Mouse (Mus musculus) limb, embryonic 14.5 days (tissue): ENCODE results near the gene Ppp1r27. TPM values are rescaled to one million over a fixed set of nuclear protein-coding genes. Genes with fewer than 3 reads are reported as not detected.

Source experiments
- ATAC-seq: fragments of 200-750 bp; cut with Nextera tagmentation; 2 replicates; pipeline ENCODE4 v1.8.0; 2017; ENCODE audit warnings: low read depth, moderate number of reproducible peaks, moderate TSS enrichment; ENCODE audit not compliant: low FRiP score
- DNase-seq: peaks from one replicate; pipeline ENCODE4 v3.0.0-alpha.2; 2015; ENCODE audit warnings: low spot score
- H3K27ac ChIP-seq: fragments of 300-500 bp; sonication (generic); replicated peaks from 2 replicates; pipeline ENCODE4 v1.5.1; 2014; ENCODE audit warnings: low read depth, mild to moderate bottlenecking, low read length, moderate library complexity, mixed read lengths
- H3K27me3 ChIP-seq: fragments of 300-500 bp; sonication (generic); 2 replicates; pipeline ENCODE4 v1.6.1; 2014; ENCODE audit warnings: low read length, mixed read lengths; ENCODE audit not compliant: control insufficient read depth, insufficient read depth
- H3K36me3 ChIP-seq: fragments of 300-500 bp; sonication (generic); 2 replicates; pipeline ENCODE4 v1.6.1; 2014; ENCODE audit warnings: mild to moderate bottlenecking, low read length, moderate library complexity, mixed read lengths; ENCODE audit not compliant: control insufficient read depth, insufficient read depth
- H3K4me1 ChIP-seq: fragments of 300-500 bp; sonication (generic); 2 replicates; pipeline ENCODE4 v1.6.1; 2014; ENCODE audit warnings: antibody characterized with exemption, low read length, mixed read lengths; ENCODE audit not compliant: control insufficient read depth, insufficient read depth
- H3K4me2 ChIP-seq: fragments of 300-500 bp; sonication (generic); replicated peaks from 2 replicates; pipeline ENCODE4 v1.6.1; 2014; ENCODE audit warnings: low read depth, mild to moderate bottlenecking, low read length, moderate library complexity; ENCODE audit not compliant: severe bottlenecking
- H3K4me3 ChIP-seq: fragments of 300-500 bp; sonication (generic); replicated peaks from 2 replicates; pipeline ENCODE4 v1.5.1; 2014; ENCODE audit warnings: low read length
- H3K9ac ChIP-seq: fragments of 300-500 bp; sonication (generic); 2 replicates; pipeline ENCODE4 v1.6.1; 2014; ENCODE audit warnings: mild to moderate bottlenecking, low read depth, low read length, moderate library complexity; ENCODE audit not compliant: severe bottlenecking
- H3K9me3 ChIP-seq: fragments of 300-500 bp; sonication (generic); 2 replicates; pipeline ENCODE4 v1.6.1; 2016; ENCODE audit warnings: low read length; ENCODE audit not compliant: control insufficient read depth
- POLR2A ChIP-seq: fragments of 200-500 bp; IDR thresholded peaks from 2 replicates; pipeline ENCODE4 v1.8.0; 2012; ENCODE audit warnings: inconsistent platforms, mild to moderate bottlenecking, moderate library complexity, borderline replicate concordance; ENCODE audit not compliant: insufficient read depth, insufficient read length; ENCODE audit errors: extremely low read depth
- WGBS: fragments of 180-500 bp; shearing (Covaris S2); extraction: QIAGEN DNeasy Blood & Tissue Kit; methylation state at CpG from one replicate; pipeline ENCODE4 v1.1.7; 2014; 5-methylcytosine and 5-hydroxymethylcytosine counted together
- polyA plus RNA-seq, 2 experiments: library from polyadenylated mRNA; depleted of rRNA in 1 of 2; stranded (reverse) in 1 of 2; unstranded in 1 of 2; fragments of >200 nt; fragmentation: Nextera tagmentation in 1 of 2; extraction: Ambion mirVana in 1 of 2; gene quantifications; 2 replicates each; pipeline versions ENCODE4 v1.2.1 to v1.2.3; 2012 to 2014

Gene Ppp1r27
- polyA plus RNA-seq, 2 experiments: 3.3 to 3.7 TPM

DNA sequence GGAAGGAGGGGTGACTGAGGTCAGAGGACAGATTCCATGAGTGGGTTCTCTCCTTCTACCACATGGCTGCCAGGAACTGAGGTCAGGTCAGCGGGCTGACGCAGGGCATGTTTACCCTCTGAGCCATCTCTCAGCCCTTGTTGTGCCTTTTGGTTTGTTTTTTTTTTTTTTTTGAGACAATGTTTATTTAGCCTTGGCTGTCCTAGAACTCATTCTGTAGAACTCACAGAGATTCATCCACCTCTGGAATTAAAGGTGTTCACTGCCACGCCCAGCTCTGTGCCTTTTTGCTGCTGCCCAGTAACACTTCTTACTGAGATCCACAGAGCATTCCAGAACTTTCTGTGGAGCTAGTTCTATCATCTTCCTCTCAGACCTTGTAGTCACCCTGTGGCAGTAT lies 45.3 kb downstream of the Ppp1r27 start:
- Histone ChIP-seq H3K36me3 (no peaks in the 10 kb centered on the region), H3K27me3 (no peaks in the 10 kb centered on the region), H3K4me2 (no peak overlapping the region), H3K9ac (no peak overlapping the region), H3K4me3 (no peak overlapping the region), H3K4me1 (no peaks in the 10 kb centered on the region), H3K9me3 (no peaks in the 10 kb centered on the region), H3K27ac (no peak overlapping the region)
- TF ChIP-seq POLR2A: no peak
- 89% methylated on average over 3 of the region's 3 CpGs for WGBS
- ATAC-seq (no peak), DNase-seq (no peak)

DNA sequence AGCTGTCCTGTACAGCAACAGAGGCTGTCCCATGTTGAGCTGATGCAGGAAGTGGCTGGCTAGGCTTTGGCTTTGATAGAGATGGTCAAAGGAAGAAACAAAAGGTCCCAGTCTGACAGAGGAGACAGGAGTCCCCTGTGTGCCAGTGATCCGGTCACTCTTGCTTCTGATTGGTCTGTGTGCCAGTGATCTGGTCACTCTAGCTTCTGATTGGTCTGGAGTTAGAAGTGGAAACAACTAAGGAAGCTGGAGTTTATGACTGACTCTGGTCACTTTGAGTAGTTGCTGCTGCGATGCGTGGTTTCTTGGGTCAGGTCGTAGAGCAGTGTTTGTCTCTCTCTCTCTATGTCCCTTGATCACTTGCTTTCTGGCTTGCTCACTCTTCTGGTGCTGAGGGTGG lies 49.2 kb downstream of the Ppp1r27 start:
- no peak for ATAC-seq
- no peak for TF ChIP-seq POLR2A
- Histone ChIP-seq H3K27me3 (no peaks in the 10 kb centered on the region), H3K36me3 (peaks cover 25% of the 10 kb centered on the region), H3K9me3 (no peaks in the 10 kb centered on the region), H3K4me2 (no peak overlapping the region), H3K27ac (no peak overlapping the region), H3K4me3 (no peak overlapping the region), H3K4me1 (no peaks in the 10 kb centered on the region), H3K9ac (no peak overlapping the region)
- WGBS: 76% methylated on average over 4 of the region's 4 CpGs
- no peak for DNase-seq

DNA sequence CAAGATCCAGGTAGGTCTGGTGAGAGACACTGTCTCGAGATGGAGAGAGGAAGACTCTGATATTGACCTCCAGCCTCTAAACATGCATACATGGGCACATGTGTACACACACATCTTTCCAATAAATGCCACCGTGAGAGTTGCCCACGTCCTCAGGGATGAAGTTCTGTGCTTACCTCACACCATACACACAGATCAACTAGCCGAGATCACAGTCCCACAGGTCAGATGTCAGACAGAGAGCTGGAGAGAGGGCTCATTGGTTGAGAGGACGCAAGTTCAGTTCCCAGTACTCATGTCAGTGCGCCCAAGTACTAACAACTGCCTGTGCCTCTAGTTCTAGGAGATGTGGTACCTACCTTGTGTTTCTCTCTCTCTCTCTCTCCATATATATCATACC lies 49.9 kb downstream of the Ppp1r27 start:
- 57% methylated on average over 6 of the region's 6 CpGs for WGBS
- Histone ChIP-seq H3K9me3 (no peaks in the 10 kb centered on the region), H3K27me3 (no peaks in the 10 kb centered on the region), H3K4me1 (no peaks in the 10 kb centered on the region), H3K4me3 (no peak overlapping the region), H3K27ac (no peak overlapping the region), H3K36me3 (peaks cover 32% of the 10 kb centered on the region), H3K9ac (no peak overlapping the region), H3K4me2 (no peak overlapping the region)
- no peak for DNase-seq
- TF ChIP-seq POLR2A: no peak
- ATAC-seq: no peak

DNA sequence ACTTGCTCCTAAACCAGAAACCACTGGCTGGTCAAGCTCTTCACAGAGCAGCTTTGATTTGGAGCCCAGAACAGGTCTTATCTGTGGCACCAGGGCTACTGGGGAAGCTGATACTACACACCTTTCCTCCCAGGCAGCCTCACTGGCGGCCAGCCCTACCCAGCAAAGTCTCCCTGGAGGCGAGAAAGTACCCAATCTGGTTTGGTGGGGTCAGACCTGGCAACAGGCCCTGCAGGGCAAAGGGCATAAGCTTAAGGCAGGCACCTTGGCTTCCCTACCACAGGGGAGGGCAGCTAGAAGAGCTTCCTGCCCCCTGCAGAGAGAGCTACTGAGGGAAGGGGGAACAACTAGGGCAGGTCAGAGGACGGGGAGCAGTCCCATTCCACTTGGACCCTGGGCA lies 50.6 kb downstream of the Ppp1r27 start:
- DNase-seq: no peak
- no peak overlapping the region; the same call in 1 of the 2 replicates for H3K9ac ChIP-seq
- no peaks in the 10 kb centered on the region for H3K27me3 ChIP-seq
- no peak overlapping the region for H3K4me3 ChIP-seq
- ATAC-seq: no peak
- 24% methylated on average over 3 of the region's 3 CpGs for WGBS
- no peak overlapping the region for H3K27ac ChIP-seq
- H3K4me2 ChIP-seq: no peak overlapping the region
- peaks cover 39% of the 10 kb centered on the region for H3K36me3 ChIP-seq
- no peaks in the 10 kb centered on the region for H3K9me3 ChIP-seq
- TF ChIP-seq POLR2A: no peak
- H3K4me1 ChIP-seq: no peaks in the 10 kb centered on the region

Other genes starting within 250 kb of the Ppp1r27 start
Only the 30 nearest of the 34 such genes appear.
- 1,359 and 1,631 TPM in 2 replicates for gene Actg1, start 202.6 kb downstream of the Ppp1r27 start, polyA plus RNA-seq (2012; rRNA removed)
- 2,223 and 2,513 TPM in 2 replicates for gene Actg1, start 202.6 kb downstream of the Ppp1r27 start, polyA plus RNA-seq (2014; fragmentation: Nextera tagmentation; extraction: Ambion mirVana)
- gene Fscn2, start 189.6 kb downstream of the Ppp1r27 start, polyA plus RNA-seq (2012; rRNA removed): 0.32 and 0.36 TPM in 2 replicates
- 0.88 and 1.6 TPM in 2 replicates for gene Fscn2, start 189.6 kb downstream of the Ppp1r27 start, polyA plus RNA-seq (2014; fragmentation: Nextera tagmentation; extraction: Ambion mirVana)
- 45.0 and 64.7 TPM in 2 replicates for gene Faap100, start 172.4 kb downstream of the Ppp1r27 start, polyA plus RNA-seq (2012; rRNA removed)
- gene Faap100, start 172.4 kb downstream of the Ppp1r27 start, polyA plus RNA-seq (2014; fragmentation: Nextera tagmentation; extraction: Ambion mirVana): 33.9 and 42.0 TPM in 2 replicates
- 51.5 and 59.2 TPM in 2 replicates for gene Nploc4, start 113.4 kb downstream of the Ppp1r27 start, polyA plus RNA-seq (2012; rRNA removed)
- gene Nploc4, start 113.4 kb downstream of the Ppp1r27 start, polyA plus RNA-seq (2014; fragmentation: Nextera tagmentation; extraction: Ambion mirVana): 38.8 and 41.8 TPM in 2 replicates
- gene Tspan10, start 108.5 kb downstream of the Ppp1r27 start, polyA plus RNA-seq (2012; rRNA removed): 0.20 and 0.23 TPM in 2 replicates
- not detected in 2 replicates for gene Tspan10, start 108.5 kb downstream of the Ppp1r27 start, polyA plus RNA-seq (2014; fragmentation: Nextera tagmentation; extraction: Ambion mirVana)
- gene Pde6g, start 97.6 kb downstream of the Ppp1r27 start, polyA plus RNA-seq (2012; rRNA removed): 0.31 and 0.70 TPM in 2 replicates
- gene Pde6g, start 97.6 kb downstream of the Ppp1r27 start, polyA plus RNA-seq (2014; fragmentation: Nextera tagmentation; extraction: Ambion mirVana): not detected in 2 replicates
- gene Oxld1, start 93.1 kb downstream of the Ppp1r27 start, polyA plus RNA-seq (2012; rRNA removed): 12.3 and 14.7 TPM in 2 replicates
- 12.8 and 14.3 TPM in 2 replicates for gene Oxld1, start 93.1 kb downstream of the Ppp1r27 start, polyA plus RNA-seq (2014; fragmentation: Nextera tagmentation; extraction: Ambion mirVana)
- 42.1 and 43.0 TPM in 2 replicates for gene Ccdc137, start 93.0 kb downstream of the Ppp1r27 start, polyA plus RNA-seq (2012; rRNA removed)
- gene Ccdc137, start 93.0 kb downstream of the Ppp1r27 start, polyA plus RNA-seq (2014; fragmentation: Nextera tagmentation; extraction: Ambion mirVana): 29.2 TPM in 2 replicates
- 45.2 and 52.7 TPM in 2 replicates for gene Arl16, start 83.5 kb downstream of the Ppp1r27 start, polyA plus RNA-seq (2012; rRNA removed)
- gene Arl16, start 83.5 kb downstream of the Ppp1r27 start, polyA plus RNA-seq (2014; fragmentation: Nextera tagmentation; extraction: Ambion mirVana): 48.9 and 49.7 TPM in 2 replicates
- 87.0 and 101 TPM in 2 replicates for gene Mrpl12, start 66.5 kb downstream of the Ppp1r27 start, polyA plus RNA-seq (2012; rRNA removed)
- gene Mrpl12, start 66.5 kb downstream of the Ppp1r27 start, polyA plus RNA-seq (2014; fragmentation: Nextera tagmentation; extraction: Ambion mirVana): 127 and 142 TPM in 2 replicates
- gene Slc25a10, start 59.3 kb downstream of the Ppp1r27 start, polyA plus RNA-seq (2012; rRNA removed): 54.4 and 75.1 TPM in 2 replicates
- gene Slc25a10, start 59.3 kb downstream of the Ppp1r27 start, polyA plus RNA-seq (2014; fragmentation: Nextera tagmentation; extraction: Ambion mirVana): 44.1 and 44.4 TPM in 2 replicates
- 11.2 and 15.0 TPM in 2 replicates for gene Gcgr, start 20.4 kb downstream of the Ppp1r27 start, polyA plus RNA-seq (2012; rRNA removed)
- gene Gcgr, start 20.4 kb downstream of the Ppp1r27 start, polyA plus RNA-seq (2014; fragmentation: Nextera tagmentation; extraction: Ambion mirVana): 4.9 and 6.3 TPM in 2 replicates
- 203 and 265 TPM in 2 replicates for gene Mcrip1, start 1.4 kb downstream of the Ppp1r27 start, polyA plus RNA-seq (2012; rRNA removed)
- 271 and 274 TPM in 2 replicates for gene Mcrip1, start 1.4 kb downstream of the Ppp1r27 start, polyA plus RNA-seq (2014; fragmentation: Nextera tagmentation; extraction: Ambion mirVana)
- 569 and 645 TPM in 2 replicates for gene P4hb, start 22.1 kb upstream of the Ppp1r27 start, polyA plus RNA-seq (2012; rRNA removed)
- gene P4hb, start 22.1 kb upstream of the Ppp1r27 start, polyA plus RNA-seq (2014; fragmentation: Nextera tagmentation; extraction: Ambion mirVana): 968 and 988 TPM in 2 replicates
- 610 and 750 TPM in 2 replicates for gene Arhgdia, start 30.5 kb upstream of the Ppp1r27 start, polyA plus RNA-seq (2012; rRNA removed)
- 566 and 572 TPM in 2 replicates for gene Arhgdia, start 30.5 kb upstream of the Ppp1r27 start, polyA plus RNA-seq (2014; fragmentation: Nextera tagmentation; extraction: Ambion mirVana)
- gene Alyref, start 47.2 kb upstream of the Ppp1r27 start, polyA plus RNA-seq (2012; rRNA removed): 96.8 and 143 TPM in 2 replicates
- 478 TPM in 2 replicates for gene Alyref, start 47.2 kb upstream of the Ppp1r27 start, polyA plus RNA-seq (2014; fragmentation: Nextera tagmentation; extraction: Ambion mirVana)
- 190 and 205 TPM in 2 replicates for gene Anapc11, start 47.3 kb upstream of the Ppp1r27 start, polyA plus RNA-seq (2012; rRNA removed)
- 248 and 254 TPM in 2 replicates for gene Anapc11, start 47.3 kb upstream of the Ppp1r27 start, polyA plus RNA-seq (2014; fragmentation: Nextera tagmentation; extraction: Ambion mirVana)
- gene Npb, start 57.3 kb upstream of the Ppp1r27 start, polyA plus RNA-seq (2012; rRNA removed): 2.1 and 3.3 TPM in 2 replicates
- 2.1 and 2.7 TPM in 2 replicates for gene Npb, start 57.3 kb upstream of the Ppp1r27 start, polyA plus RNA-seq (2014; fragmentation: Nextera tagmentation; extraction: Ambion mirVana)
- gene Pcyt2, start 66.8 kb upstream of the Ppp1r27 start, polyA plus RNA-seq (2012; rRNA removed): 247 and 305 TPM in 2 replicates
- gene Pcyt2, start 66.8 kb upstream of the Ppp1r27 start, polyA plus RNA-seq (2014; fragmentation: Nextera tagmentation; extraction: Ambion mirVana): 101 and 119 TPM in 2 replicates
- gene Sirt7, start 74.1 kb upstream of the Ppp1r27 start, polyA plus RNA-seq (2012; rRNA removed): 43.7 and 47.0 TPM in 2 replicates
- gene Sirt7, start 74.1 kb upstream of the Ppp1r27 start, polyA plus RNA-seq (2014; fragmentation: Nextera tagmentation; extraction: Ambion mirVana): 27.5 and 28.9 TPM in 2 replicates
- gene Mafg, start 82.5 kb upstream of the Ppp1r27 start, polyA plus RNA-seq (2012; rRNA removed): 56.9 and 67.7 TPM in 2 replicates
- 26.1 and 30.5 TPM in 2 replicates for gene Mafg, start 82.5 kb upstream of the Ppp1r27 start, polyA plus RNA-seq (2014; fragmentation: Nextera tagmentation; extraction: Ambion mirVana)
- 66.4 and 78.8 TPM in 2 replicates for gene Pycr1, start 92.6 kb upstream of the Ppp1r27 start, polyA plus RNA-seq (2012; rRNA removed)
- gene Pycr1, start 92.6 kb upstream of the Ppp1r27 start, polyA plus RNA-seq (2014; fragmentation: Nextera tagmentation; extraction: Ambion mirVana): 50.3 and 56.9 TPM in 2 replicates
- gene Myadml2, start 97.0 kb upstream of the Ppp1r27 start, polyA plus RNA-seq (2012; rRNA removed): 0.22 and 0.60 TPM in 2 replicates
- gene Myadml2, start 97.0 kb upstream of the Ppp1r27 start, polyA plus RNA-seq (2014; fragmentation: Nextera tagmentation; extraction: Ambion mirVana): 0.68 and 1.6 TPM in 2 replicates
- 12.8 and 17.7 TPM in 2 replicates for gene Notum, start 110.0 kb upstream of the Ppp1r27 start, polyA plus RNA-seq (2012; rRNA removed)
- gene Notum, start 110.0 kb upstream of the Ppp1r27 start, polyA plus RNA-seq (2014; fragmentation: Nextera tagmentation; extraction: Ambion mirVana): 4.6 and 4.7 TPM in 2 replicates
- gene Aspscr1, start 121.8 kb upstream of the Ppp1r27 start, polyA plus RNA-seq (2012; rRNA removed): 73.9 and 88.6 TPM in 2 replicates
- 96.1 and 101 TPM in 2 replicates for gene Aspscr1, start 121.8 kb upstream of the Ppp1r27 start, polyA plus RNA-seq (2014; fragmentation: Nextera tagmentation; extraction: Ambion mirVana)
- 101 and 107 TPM in 2 replicates for gene Cenpx, start 162.6 kb upstream of the Ppp1r27 start, polyA plus RNA-seq (2012; rRNA removed)
- 159 and 161 TPM in 2 replicates for gene Cenpx, start 162.6 kb upstream of the Ppp1r27 start, polyA plus RNA-seq (2014; fragmentation: Nextera tagmentation; extraction: Ambion mirVana)
- 91.3 and 98.3 TPM in 2 replicates for gene Lrrc45, start 162.8 kb upstream of the Ppp1r27 start, polyA plus RNA-seq (2012; rRNA removed)
- gene Lrrc45, start 162.8 kb upstream of the Ppp1r27 start, polyA plus RNA-seq (2014; fragmentation: Nextera tagmentation; extraction: Ambion mirVana): 48.1 and 51.7 TPM in 2 replicates
- 90.1 and 95.1 TPM in 2 replicates for gene Rac3, start 170.3 kb upstream of the Ppp1r27 start, polyA plus RNA-seq (2012; rRNA removed)
- 14.1 and 18.3 TPM in 2 replicates for gene Rac3, start 170.3 kb upstream of the Ppp1r27 start, polyA plus RNA-seq (2014; fragmentation: Nextera tagmentation; extraction: Ambion mirVana)
- 18.5 and 21.4 TPM in 2 replicates for gene Dcxr, start 176.1 kb upstream of the Ppp1r27 start, polyA plus RNA-seq (2012; rRNA removed)
- gene Dcxr, start 176.1 kb upstream of the Ppp1r27 start, polyA plus RNA-seq (2014; fragmentation: Nextera tagmentation; extraction: Ambion mirVana): 21.8 and 26.2 TPM in 2 replicates
- gene Cbr2, start 181.0 kb upstream of the Ppp1r27 start, polyA plus RNA-seq (2012; rRNA removed): 11.9 and 19.6 TPM in 2 replicates
- gene Cbr2, start 181.0 kb upstream of the Ppp1r27 start, polyA plus RNA-seq (2014; fragmentation: Nextera tagmentation; extraction: Ambion mirVana): 7.3 and 10.8 TPM in 2 replicates